Mouse (Mus musculus) E14TG2a.4 (cell line): ENCODE measurements around the gene Tbc1d4.

ENCODE experiments used
- H3K27me3 ChIP-seq: 2 replicates; pipeline ENCODE4 v1.6.1; 2014; ENCODE audit warnings: low read length, control low read depth; ENCODE audit not compliant: insufficient read depth
- H3K36me3 ChIP-seq: 2 replicates; pipeline ENCODE4 v1.6.1; 2014; ENCODE audit warnings: low read length, control low read depth; ENCODE audit not compliant: insufficient read depth
- H3K4me1 ChIP-seq: replicated peaks from 2 replicates; pipeline ENCODE4 v1.6.1; 2014; ENCODE audit warnings: low read depth, low read length, control low read depth
- H3K4me3 ChIP-seq: replicated peaks from 2 replicates; pipeline ENCODE4 v1.5.1; 2014; ENCODE audit warnings: mild to moderate bottlenecking, low read length
- H3K9me3 ChIP-seq: 2 replicates; pipeline ENCODE4 v1.6.1; 2014; ENCODE audit warnings: low read length, control low read depth
- CTCF ChIP-seq: conservative IDR thresholded peaks from 2 replicates; pipeline ENCODE4 v1.5.1; 2014; ENCODE audit warnings: low read length
- NANOG ChIP-seq: IDR thresholded peaks from 2 replicates; pipeline ENCODE4 v1.6.1; 2014; ENCODE audit warnings: borderline replicate concordance, low read length, mixed read lengths
- POU5F1 ChIP-seq: IDR thresholded peaks from 2 replicates; pipeline ENCODE4 v1.6.1; 2014; ENCODE audit warnings: low read length, borderline replicate concordance

Gene Tbc1d4

DNA sequence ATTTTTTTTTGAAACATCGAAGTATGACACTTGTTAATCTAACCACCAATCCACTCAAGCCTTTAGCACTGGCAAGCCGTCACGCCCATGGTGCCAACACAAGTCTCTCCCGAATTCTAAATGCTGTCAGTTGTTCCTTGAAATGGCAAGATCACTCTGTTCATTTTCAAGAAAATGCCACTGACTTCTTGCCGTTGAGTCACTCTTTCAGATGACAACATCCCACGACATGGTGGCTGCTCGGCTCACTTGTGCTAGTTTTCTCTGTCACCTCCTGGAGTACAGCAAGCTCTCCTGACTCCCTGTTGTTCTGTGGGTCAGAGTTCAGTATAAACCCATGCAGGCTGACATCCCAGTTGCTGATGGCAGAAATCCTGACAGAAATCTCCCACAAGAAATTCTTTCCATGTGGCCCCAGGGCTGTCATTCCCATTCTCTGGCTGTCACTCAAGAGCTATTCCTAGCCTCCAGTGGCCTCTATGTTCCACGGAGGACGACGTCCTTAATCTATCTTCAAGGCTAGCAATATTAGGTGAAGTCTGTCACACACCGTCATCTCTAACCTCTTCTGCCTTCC is 81.5 kb downstream of the Tbc1d4 start:
- H3K9me3 ChIP-seq: no peaks in the 10 kb centered on the region

GRCm38 (mm10) chr14:101526478-101526877 is 82.5 kb downstream of the Tbc1d4 start:
- Histone ChIP-seq H3K4me1 (no peaks in the 10 kb centered on the region), H3K4me3 (no peak overlapping the region), H3K27me3 (no peaks in the 10 kb centered on the region), H3K36me3 (no peaks in the 10 kb centered on the region), H3K9me3 (no peaks in the 10 kb centered on the region)
- TF ChIP-seq CTCF (no peak), NANOG (no peak)

More for the DNA sequence above, 81.5 kb downstream of the Tbc1d4 start:
- H3K4me1 ChIP-seq: no peaks in the 10 kb centered on the region
- H3K27me3 ChIP-seq: no peaks in the 10 kb centered on the region
- H3K4me3 ChIP-seq: no peak overlapping the region
- TF ChIP-seq CTCF: no peak
- TF ChIP-seq NANOG: no peak
- TF ChIP-seq POU5F1: no peak
- no peaks in the 10 kb centered on the region for H3K36me3 ChIP-seq

GRCm38 (mm10) chr14:101519964-101520363 is 89.0 kb downstream of the Tbc1d4 start:
- Histone ChIP-seq H3K9me3 (no peaks in the 10 kb centered on the region), H3K36me3 (no peaks in the 10 kb centered on the region), H3K27me3 (no peaks in the 10 kb centered on the region), H3K4me1 (peaks cover 14% of the 10 kb centered on the region), H3K4me3 (no peak overlapping the region)
- TF ChIP-seq NANOG (no peak), POU5F1 (no peak), CTCF (no peak)

GRCm38 (mm10) chr14:101518259-101518658 is 90.7 kb downstream of the Tbc1d4 start:
- H3K4me3 ChIP-seq: no peak overlapping the region
- H3K27me3 ChIP-seq: no peaks in the 10 kb centered on the region
- no peak for TF ChIP-seq CTCF
- no peak for TF ChIP-seq POU5F1
- TF ChIP-seq NANOG: no peak
- peaks cover 14% of the 10 kb centered on the region for H3K4me1 ChIP-seq
- H3K9me3 ChIP-seq: no peaks in the 10 kb centered on the region
- no peaks in the 10 kb centered on the region for H3K36me3 ChIP-seq

GRCm38 (mm10) chr14:101517801-101518200 is 91.2 kb downstream of the Tbc1d4 start:
- H3K4me3 ChIP-seq: no peak overlapping the region
- peaks cover 14% of the 10 kb centered on the region for H3K4me1 ChIP-seq
- H3K9me3 ChIP-seq: no peaks in the 10 kb centered on the region
- no peaks in the 10 kb centered on the region for H3K27me3 ChIP-seq
- TF ChIP-seq POU5F1 (no peak), CTCF (no peak), NANOG (no peak)
- no peaks in the 10 kb centered on the region for H3K36me3 ChIP-seq

GRCm38 (mm10) chr14:101517341-101517740 is 91.7 kb downstream of the Tbc1d4 start:
- H3K36me3 ChIP-seq: no peaks in the 10 kb centered on the region
- peaks cover 14% of the 10 kb centered on the region for H3K4me1 ChIP-seq
- TF ChIP-seq NANOG (no peak), POU5F1 (no peak), CTCF (peak; percentile 78)
- no peak overlapping the region for H3K4me3 ChIP-seq
- H3K27me3 ChIP-seq: no peaks in the 10 kb centered on the region
- no peaks in the 10 kb centered on the region for H3K9me3 ChIP-seq

- Histone ChIP-seq H3K4me3 (no peak overlapping the region), H3K9me3 (no peaks in the 10 kb centered on the region), H3K36me3 (no peaks in the 10 kb centered on the region), H3K4me1 (peaks cover 14% of the 10 kb centered on the region), H3K27me3 (no peaks in the 10 kb centered on the region)
- TF ChIP-seq CTCF (no peak), POU5F1 (no peak), NANOG (no peak)
Observed at GRCm38 (mm10) chr14:101516864-101517263, 92.1 kb downstream of the Tbc1d4 start.

DNA sequence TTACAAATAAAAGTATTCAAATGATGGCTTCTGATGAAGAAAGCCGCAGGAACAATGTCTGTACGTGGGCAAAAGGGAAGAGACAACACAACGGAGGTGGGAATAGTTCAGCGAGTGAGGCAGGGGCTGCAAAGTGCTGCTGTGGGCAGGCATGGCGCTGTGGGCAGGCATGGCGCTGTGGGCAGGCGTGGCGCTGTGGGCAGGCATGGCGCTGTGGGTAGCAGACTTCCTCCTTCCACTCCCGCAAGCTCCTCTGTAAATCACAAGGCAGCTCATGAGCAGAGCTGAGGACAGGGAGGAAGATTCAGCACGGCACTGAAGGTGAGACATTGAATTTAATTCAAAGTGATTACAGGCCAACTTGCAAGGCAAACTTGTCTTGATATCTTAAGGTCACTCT is 93.0 kb downstream of the Tbc1d4 start:
- TF ChIP-seq CTCF: no peak
- TF ChIP-seq NANOG: no peak
- TF ChIP-seq POU5F1: no peak
- H3K4me1 ChIP-seq: peaks cover 14% of the 10 kb centered on the region
- no peaks in the 10 kb centered on the region for H3K9me3 ChIP-seq
- no peak overlapping the region for H3K4me3 ChIP-seq
- H3K27me3 ChIP-seq: no peaks in the 10 kb centered on the region
- H3K36me3 ChIP-seq: no peaks in the 10 kb centered on the region

DNA sequence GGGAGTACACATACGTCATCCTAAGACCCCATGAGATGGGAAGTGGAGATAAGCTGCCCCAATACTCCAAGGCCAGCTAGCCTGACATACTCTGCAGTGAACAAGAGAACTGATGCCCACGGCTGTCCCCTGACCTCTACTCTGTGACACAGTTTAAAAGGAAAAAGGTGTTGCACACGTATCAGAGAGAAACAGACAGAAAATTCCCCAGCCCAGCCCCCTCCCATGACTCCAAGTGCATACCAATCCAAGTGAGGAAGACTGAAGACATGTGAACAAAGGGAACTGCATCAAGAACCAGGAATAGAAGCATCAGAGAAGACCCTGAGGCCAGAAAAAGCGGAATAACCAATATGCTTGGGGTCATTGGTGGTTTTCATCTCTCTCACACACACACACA is 93.7 kb downstream of the Tbc1d4 start:
- H3K9me3 ChIP-seq: no peaks in the 10 kb centered on the region

More for the DNA sequence above, 93.7 kb downstream of the Tbc1d4 start:
- Histone ChIP-seq H3K27me3 (no peaks in the 10 kb centered on the region), H3K4me3 (no peak overlapping the region), H3K36me3 (no peaks in the 10 kb centered on the region), H3K4me1 (peaks cover 14% of the 10 kb centered on the region)
- TF ChIP-seq CTCF: no peak
- TF ChIP-seq NANOG: no peak
- TF ChIP-seq POU5F1: no peak
